Mouse (Mus musculus): ENCODE data around the gene Evl. TPM values are rescaled to one million over a fixed set of nuclear protein-coding genes. Genes with fewer than 3 reads are reported as not detected.

The Evl gene
- polyA plus RNA-seq, 1 experiment, result 219 TPM

- Histone ChIP-seq H3K4me3 (ENCODE audit: insufficient read depth, low read length) (no peak overlapping the region), H3K27ac (ENCODE audit: insufficient read depth, low read depth, low read length) (no peak overlapping the region), H3K4me1 (ENCODE audit: control insufficient read depth, insufficient read depth, low read length) (no peaks in the 10 kb centered on the region)
- no peak for TF ChIP-seq CTCF (IDR thresholded peaks at IDR 0.05; ENCODE audit: low read depth, low read length)
Observed at GRCm38 (mm10) chr12:108668606-108669235, 114.2 kb downstream of the Evl start.

DNA sequence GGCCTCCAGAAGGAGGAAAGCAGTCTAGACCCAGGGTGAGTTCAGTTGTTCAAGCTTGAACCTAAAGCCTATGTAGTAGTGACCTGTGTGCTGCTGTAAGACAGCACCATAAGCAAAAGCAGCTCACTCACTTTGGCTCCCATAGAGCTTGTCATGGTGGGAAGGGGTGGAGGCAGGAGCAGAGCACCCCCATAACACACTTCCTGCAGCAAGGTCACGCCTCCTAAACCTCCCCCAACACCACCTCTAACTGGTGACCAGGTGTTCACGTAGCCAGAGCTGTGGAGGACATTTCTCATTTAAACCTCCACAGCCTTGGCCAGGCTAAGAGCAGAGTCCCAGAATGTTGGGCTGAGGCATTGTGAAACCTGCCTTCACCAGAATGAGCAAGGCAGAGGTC is 117.0 kb downstream of the Evl start:
- H3K4me1 ChIP-seq (ENCODE audit: control insufficient read depth, insufficient read depth, low read length), result no peaks in the 10 kb centered on the region
- no peak overlapping the region for H3K27ac ChIP-seq (ENCODE audit: insufficient read depth, low read depth, low read length)
- H3K4me3 ChIP-seq (ENCODE audit: insufficient read depth, low read length), result no peak overlapping the region
- TF ChIP-seq POLR2A (IDR thresholded peaks at IDR 0.05; ENCODE audit: borderline replicate concordance, low read depth, low read length), result no peak
- TF ChIP-seq CTCF (IDR thresholded peaks at IDR 0.05; ENCODE audit: low read depth, low read length), result no peak

- no peaks in the 10 kb centered on the region for H3K4me1 ChIP-seq (ENCODE audit: control insufficient read depth, insufficient read depth, low read length)
- H3K4me3 ChIP-seq (ENCODE audit: insufficient read depth, low read length), result no peak overlapping the region
- H3K27ac ChIP-seq (ENCODE audit: insufficient read depth, low read depth, low read length), result no peak overlapping the region
- no peak for TF ChIP-seq POLR2A (IDR thresholded peaks at IDR 0.05; ENCODE audit: borderline replicate concordance, low read depth, low read length)
- TF ChIP-seq CTCF (IDR thresholded peaks at IDR 0.05; ENCODE audit: low read depth, low read length), result no peak
Observed at GRCm38 (mm10) chr12:108672908-108673307, 118.4 kb downstream of the Evl start.

- TF ChIP-seq CTCF (IDR thresholded peaks at IDR 0.05; ENCODE audit: low read depth, low read length), result no peak
- TF ChIP-seq POLR2A (IDR thresholded peaks at IDR 0.05; ENCODE audit: borderline replicate concordance, low read depth, low read length), result no peak
- Histone ChIP-seq H3K4me1 (ENCODE audit: control insufficient read depth, insufficient read depth, low read length) (no peaks in the 10 kb centered on the region), H3K27ac (ENCODE audit: insufficient read depth, low read depth, low read length) (no peak overlapping the region), H3K4me3 (ENCODE audit: insufficient read depth, low read length) (no peak overlapping the region)
Observed at GRCm38 (mm10) chr12:108673546-108673945, 119.0 kb downstream of the Evl start.

DNA sequence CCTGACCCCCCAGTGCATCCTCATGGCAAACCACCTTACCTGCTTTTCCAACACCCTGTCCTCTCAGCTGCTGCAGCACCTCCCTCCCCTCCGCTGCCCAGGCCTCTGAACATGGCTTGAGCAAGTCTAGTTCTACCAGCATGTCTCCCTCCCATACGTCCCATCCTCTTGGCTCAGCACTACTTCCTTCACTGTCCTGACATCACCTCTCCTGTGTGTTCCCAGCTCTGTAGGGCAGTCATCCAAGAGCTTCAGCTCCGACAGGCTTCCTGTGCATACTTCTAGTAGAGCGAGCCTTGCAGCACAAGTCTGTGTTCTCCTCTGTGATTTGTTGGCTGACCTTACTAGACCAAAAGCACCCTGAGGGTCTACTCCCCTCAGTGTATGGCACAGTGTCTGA is 120.0 kb downstream of the Evl start:
- Histone ChIP-seq H3K4me3 (ENCODE audit: insufficient read depth, low read length) (no peak overlapping the region), H3K27ac (ENCODE audit: insufficient read depth, low read depth, low read length) (no peak overlapping the region), H3K4me1 (ENCODE audit: control insufficient read depth, insufficient read depth, low read length) (no peaks in the 10 kb centered on the region)
- TF ChIP-seq POLR2A (IDR thresholded peaks at IDR 0.05; ENCODE audit: borderline replicate concordance, low read depth, low read length) (no peak), CTCF (IDR thresholded peaks at IDR 0.05; ENCODE audit: low read depth, low read length) (no peak)

DNA sequence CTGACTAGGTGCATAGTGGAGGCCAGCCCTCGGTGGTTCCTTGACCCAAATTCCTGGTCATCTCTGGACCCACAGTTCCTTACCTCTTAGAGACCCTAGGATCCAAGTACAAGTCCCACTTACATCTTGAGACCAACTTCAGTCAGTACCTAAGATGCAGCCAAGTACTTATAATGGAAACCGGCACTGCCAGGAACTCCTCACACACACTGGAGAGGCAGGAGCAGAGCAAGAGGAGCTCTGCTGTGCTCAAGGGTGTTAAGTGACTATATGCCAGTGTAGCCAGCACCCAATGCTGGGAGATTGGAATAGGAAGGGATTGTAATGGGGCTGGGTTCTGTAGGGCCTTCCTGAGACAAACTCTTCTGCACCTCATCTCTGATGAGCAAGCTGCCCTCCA is 120.4 kb downstream of the Evl start:
- H3K27ac ChIP-seq (ENCODE audit: insufficient read depth, low read depth, low read length), result no peak overlapping the region

GRCm38 (mm10) chr12:108675614-108676401 is 121.3 kb downstream of the Evl start:
- TF ChIP-seq CTCF (IDR thresholded peaks at IDR 0.05; ENCODE audit: low read depth, low read length) (no peak), POLR2A (IDR thresholded peaks at IDR 0.05; ENCODE audit: borderline replicate concordance, low read depth, low read length) (no peak)
- Histone ChIP-seq H3K4me1 (ENCODE audit: control insufficient read depth, insufficient read depth, low read length) (no peaks in the 10 kb centered on the region), H3K27ac (ENCODE audit: insufficient read depth, low read depth, low read length) (no peak overlapping the region), H3K4me3 (ENCODE audit: insufficient read depth, low read length) (no peak overlapping the region)

More for the DNA sequence above, 120.4 kb downstream of the Evl start:
- Histone ChIP-seq H3K4me1 (ENCODE audit: control insufficient read depth, insufficient read depth, low read length) (no peaks in the 10 kb centered on the region), H3K4me3 (ENCODE audit: insufficient read depth, low read length) (no peak overlapping the region)
- TF ChIP-seq POLR2A (IDR thresholded peaks at IDR 0.05; ENCODE audit: borderline replicate concordance, low read depth, low read length), result no peak
- no peak for TF ChIP-seq CTCF (IDR thresholded peaks at IDR 0.05; ENCODE audit: low read depth, low read length)

GRCm38 (mm10) chr12:108677116-108677515 is 122.6 kb downstream of the Evl start:
- TF ChIP-seq CTCF (IDR thresholded peaks at IDR 0.05; ENCODE audit: low read depth, low read length) (no peak), POLR2A (IDR thresholded peaks at IDR 0.05; ENCODE audit: borderline replicate concordance, low read depth, low read length) (no peak)
- H3K4me3 ChIP-seq (ENCODE audit: insufficient read depth, low read length), result no peak overlapping the region
- no peak overlapping the region for H3K27ac ChIP-seq (ENCODE audit: insufficient read depth, low read depth, low read length)
- H3K4me1 ChIP-seq (ENCODE audit: control insufficient read depth, insufficient read depth, low read length), result no peaks in the 10 kb centered on the region

- Histone ChIP-seq H3K4me1 (ENCODE audit: control insufficient read depth, insufficient read depth, low read length) (no peaks in the 10 kb centered on the region), H3K27ac (ENCODE audit: insufficient read depth, low read depth, low read length) (no peak overlapping the region), H3K4me3 (ENCODE audit: insufficient read depth, low read length) (no peak overlapping the region)
- no peak for TF ChIP-seq POLR2A (IDR thresholded peaks at IDR 0.05; ENCODE audit: borderline replicate concordance, low read depth, low read length)
- no peak for TF ChIP-seq CTCF (IDR thresholded peaks at IDR 0.05; ENCODE audit: low read depth, low read length)
Observed at GRCm38 (mm10) chr12:108678366-108678765, 123.8 kb downstream of the Evl start.

DNA sequence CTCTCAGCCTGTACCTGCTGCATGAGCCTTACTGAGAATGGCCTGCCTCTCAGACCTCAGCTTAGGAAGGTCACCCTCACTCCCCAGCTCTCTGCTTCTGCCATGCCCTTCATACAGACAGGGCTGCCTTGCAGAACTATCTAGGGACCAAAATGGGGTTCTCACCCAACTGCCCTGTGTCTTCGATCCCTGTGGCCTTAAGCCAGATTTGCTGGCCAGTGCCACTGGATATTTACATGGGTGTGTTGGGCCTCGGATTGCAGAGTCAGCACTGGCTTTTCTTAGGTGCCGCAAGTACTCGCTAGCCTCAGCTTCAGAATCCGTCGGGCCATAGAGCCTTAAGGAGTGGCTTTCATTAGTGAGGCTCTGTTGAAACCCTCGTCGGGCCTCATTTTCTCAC is 126.3 kb downstream of the Evl start:
- Histone ChIP-seq H3K4me1 (ENCODE audit: control insufficient read depth, insufficient read depth, low read length) (no peaks in the 10 kb centered on the region), H3K27ac (ENCODE audit: insufficient read depth, low read depth, low read length) (no peak overlapping the region), H3K4me3 (ENCODE audit: insufficient read depth, low read length) (no peak overlapping the region)
- TF ChIP-seq CTCF (IDR thresholded peaks at IDR 0.05; ENCODE audit: low read depth, low read length) (no peak), POLR2A (IDR thresholded peaks at IDR 0.05; ENCODE audit: borderline replicate concordance, low read depth, low read length) (no peak)
